ENCODE assay signal across 15 mouse cellular contexts in genomic region chr11:54844959-54845358, GRCm38 (mm10). TPM values are rescaled to one million over a fixed set of nuclear protein-coding genes. Genes with fewer than 3 reads are reported as not detected.
DNase-seq lines count a peak whose midpoint lies in the region; ATAC-seq and TF ChIP-seq lines count a peak whose summit lies in the region.
"Had no signal": no experiment of that assay in that cellular context is flagged by ENCODE, and none has a peak within 500 bp of the region (broad histone marks: within the 10 kb centered on the region; RNA-seq: fewer than 3 reads in every experiment).

No protein-coding gene starts in this region.

- H3K4me2 ChIP-seq in hindbrain, embryonic 11.5 days (replicated peaks; ENCODE audit: low read depth, low read length) = no peak overlapping the region
- H3K4me2 ChIP-seq in hindbrain, embryonic 14.5 days (replicated peaks) = no peak overlapping the region
- no peak overlapping the region for H3K4me2 ChIP-seq in liver, postnatal 0 days (ENCODE audit: low read depth, low read length)

- no peaks in the 10 kb centered on the region for H3K27me3 ChIP-seq in hindbrain, embryonic 11.5 days (ENCODE audit: control insufficient read depth, insufficient read depth, low read length)
- no peaks in the 10 kb centered on the region for H3K27me3 ChIP-seq in hindbrain, embryonic 14.5 days (ENCODE audit: control insufficient read depth, insufficient read depth, low read length)
- H3K27me3 ChIP-seq in spleen, adult 2 months (ENCODE audit: control insufficient read depth, insufficient read depth, low read length) = no peaks in the 10 kb centered on the region
- no peaks in the 10 kb centered on the region for H3K27me3 ChIP-seq in liver, postnatal 0 days (ENCODE audit: insufficient read depth, low read length)
- H3K27me3 ChIP-seq: CH12.LX; neural tube, embryonic 12.5 days; Patski had no signal

- no peak for TF ChIP-seq EP300 in liver, postnatal 0 days (IDR thresholded peaks at IDR 0.05; ENCODE audit: low read depth)

- no peak for TF ChIP-seq POLR2A in spleen, adult 2 months (IDR thresholded peaks at IDR 0.05; ENCODE audit: low read depth, low read length)

- DNase-seq in hindbrain, embryonic 11.5 days (ENCODE audit: low spot score) = no peak
- no peak for DNase-seq in hindbrain, embryonic 14.5 days (ENCODE audit: low spot score)
- DNase-seq in spleen, adult 2 months (ENCODE audit: low read depth in 1 of 2, low spot score in 2 of 2) = no peak
- no peak for DNase-seq in spleen, postnatal 10 days (ENCODE audit: low spot score in 2 of 2)
- DNase-seq in liver, postnatal 0 days = no peak
- peak; percentile 38 to 41 for DNase-seq in thymus, postnatal 36 days
- DNase-seq in cerebellum, postnatal 10 days = no peak
- no peak for DNase-seq in adrenal gland, adult 18-20 months (ENCODE audit: low spot score in 2 of 2)
- DNase-seq: gastrocnemius, postnatal 36 days; kidney, adult 8-10 months; right cerebral cortex, adult 18-20 months had no signal

- H3K9me3 ChIP-seq in hindbrain, embryonic 11.5 days (ENCODE audit: control insufficient read depth, low read length) = no peaks in the 10 kb centered on the region
- no peaks in the 10 kb centered on the region for H3K9me3 ChIP-seq in hindbrain, embryonic 14.5 days (ENCODE audit: control insufficient read depth, low read length)
- no peaks in the 10 kb centered on the region for H3K9me3 ChIP-seq in liver, postnatal 0 days (ENCODE audit: low read length)
- H3K9me3 ChIP-seq: neural tube, embryonic 12.5 days had no signal

- TF ChIP-seq CTCF in spleen, adult 2 months (IDR thresholded peaks at IDR 0.05; ENCODE audit: extremely low read depth, insufficient read depth, insufficient read length, insufficient replicate concordance) = no peak
- TF ChIP-seq CTCF in liver, postnatal 0 days (IDR thresholded peaks at IDR 0.05; ENCODE audit: low read depth) = no peak

- H3K27ac ChIP-seq in hindbrain, embryonic 11.5 days (ENCODE audit: low read depth, low read length) = peak overlapping the region; percentile 77
- no peak overlapping the region for H3K27ac ChIP-seq in hindbrain, embryonic 14.5 days
- peak overlapping the region; percentile 70 for H3K27ac ChIP-seq in spleen, adult 2 months (ENCODE audit: insufficient read depth, low read length)
- peak overlapping the region; percentile 31; the same call in 1 of the 2 replicates for H3K27ac ChIP-seq in liver, postnatal 0 days (ENCODE audit: low read depth)
- H3K27ac ChIP-seq: liver, embryonic 14.5 days; neural tube, embryonic 12.5 days had no signal

- WGBS in hindbrain, embryonic 11.5 days = 78% methylated on average over 5 of the region's 5 CpGs
- WGBS in hindbrain, embryonic 14.5 days = 83% methylated on average over 5 of the region's 5 CpGs
- WGBS in spleen, adult 2 months = 48% methylated on average over 5 of the region's 5 CpGs
- 44% methylated on average over 5 of the region's 5 CpGs for WGBS in liver, postnatal 0 days (ENCODE audit: insufficient replicate concordance)

- no peak for ATAC-seq in hindbrain, embryonic 11.5 days (ENCODE audit: low FRiP score)
- ATAC-seq in hindbrain, embryonic 14.5 days (ENCODE audit: low FRiP score) = no peak
- ATAC-seq in liver, postnatal 0 days = no peak
- ATAC-seq: Patski had no signal

- H3K4me3 ChIP-seq in hindbrain, embryonic 11.5 days (ENCODE audit: low read depth, low read length) = no peak overlapping the region
- no peak overlapping the region for H3K4me3 ChIP-seq in hindbrain, embryonic 14.5 days (replicated peaks; ENCODE audit: low read length)
- no peak overlapping the region for H3K4me3 ChIP-seq in spleen, adult 2 months (ENCODE audit: extremely low read depth, insufficient read depth, insufficient read length)
- H3K4me3 ChIP-seq in liver, postnatal 0 days (ENCODE audit: low read depth, low read length) = no peak overlapping the region
- H3K4me3 ChIP-seq: neural tube, embryonic 12.5 days had no signal

- no peaks in the 10 kb centered on the region for H3K36me3 ChIP-seq in hindbrain, embryonic 11.5 days (ENCODE audit: control insufficient read depth, insufficient read depth, low read length)
- no peaks in the 10 kb centered on the region for H3K36me3 ChIP-seq in hindbrain, embryonic 14.5 days (replicated peaks; ENCODE audit: control insufficient read depth, insufficient read depth)
- H3K36me3 ChIP-seq in spleen, adult 2 months (ENCODE audit: control insufficient read depth, insufficient read depth, low read length) = no peaks in the 10 kb centered on the region
- H3K36me3 ChIP-seq in liver, postnatal 0 days (replicated peaks; ENCODE audit: insufficient read depth, low read length) = no peaks in the 10 kb centered on the region
- H3K36me3 ChIP-seq: neural tube, embryonic 12.5 days had no signal

- H3K4me1 ChIP-seq in hindbrain, embryonic 11.5 days (replicated peaks; ENCODE audit: control insufficient read depth, insufficient read depth, low read length) = no peaks in the 10 kb centered on the region
- H3K4me1 ChIP-seq in hindbrain, embryonic 14.5 days (replicated peaks; ENCODE audit: control insufficient read depth, insufficient read depth, low read length) = peaks cover 5% of the 10 kb centered on the region; the same call in 1 of the 2 replicates
- peaks cover 9% of the 10 kb centered on the region; the same call in 1 of the 2 replicates for H3K4me1 ChIP-seq in spleen, adult 2 months (ENCODE audit: control insufficient read depth, insufficient read depth, insufficient read length)
- H3K4me1 ChIP-seq in liver, postnatal 0 days (ENCODE audit: insufficient read depth) = peaks cover 6% of the 10 kb centered on the region; the same call in 1 of the 2 replicates

- H3K9ac ChIP-seq in hindbrain, embryonic 11.5 days (ENCODE audit: low read depth, low read length) = no peak overlapping the region
- H3K9ac ChIP-seq in hindbrain, embryonic 14.5 days = no peak overlapping the region
- H3K9ac ChIP-seq in liver, postnatal 0 days (replicated peaks) = no peak overlapping the region
- H3K9ac ChIP-seq: liver, embryonic 14.5 days; neural tube, embryonic 12.5 days had no signal

RNA-seq across cellular contexts. Expression of gene Lyrm7, which starts 15.8 kb away (rescaled TPM):
- polyA plus RNA-seq in hindbrain, embryonic 11.5 days (2014; fragmentation: Nextera tagmentation; extraction: Ambion mirVana) = 9.7 and 11.2 TPM in 2 replicates
- 11.8 and 12.6 TPM in 2 replicates for polyA plus RNA-seq in hindbrain, embryonic 14.5 days (2014; fragmentation: Nextera tagmentation; extraction: Ambion mirVana)
- polyA plus RNA-seq in spleen, adult 2 months (2012; rRNA removed) = 0.42 and 0.48 TPM in 2 replicates
- polyA plus RNA-seq in liver, postnatal 0 days (2015; fragmentation: Nextera tagmentation; extraction: Ambion mirVana) = 2.9 and 5.0 TPM in 2 replicates
- total RNA-seq in adrenal gland, adult 18-20 months (2021) = 10 to 100 TPM in 1 of 2 experiments, 1 to 10 TPM in 1; 8.4 to 22.2 TPM

RNA-seq across cellular contexts. Expression of gene Hint1, which starts 21.2 kb away (rescaled TPM):
- polyA plus RNA-seq in hindbrain, embryonic 11.5 days (2014; fragmentation: Nextera tagmentation; extraction: Ambion mirVana) = 654 and 669 TPM in 2 replicates
- polyA plus RNA-seq in hindbrain, embryonic 14.5 days (2014; fragmentation: Nextera tagmentation; extraction: Ambion mirVana) = 791 and 878 TPM in 2 replicates
- polyA plus RNA-seq in spleen, adult 2 months (2012; rRNA removed) = 164 and 168 TPM in 2 replicates
- 791 and 898 TPM in 2 replicates for polyA plus RNA-seq in liver, postnatal 0 days (2015; fragmentation: Nextera tagmentation; extraction: Ambion mirVana)
- 100 to 1,000 TPM; 347 to 382 TPM for total RNA-seq in adrenal gland, adult 18-20 months (2021)

RNA-seq across cellular contexts. Expression of gene Gpx3, which starts 57.3 kb away (rescaled TPM):
- 91.4 and 114 TPM in 2 replicates for polyA plus RNA-seq in hindbrain, embryonic 11.5 days (2014; fragmentation: Nextera tagmentation; extraction: Ambion mirVana)
- 67.6 and 73.6 TPM in 2 replicates for polyA plus RNA-seq in hindbrain, embryonic 14.5 days (2014; fragmentation: Nextera tagmentation; extraction: Ambion mirVana)
- polyA plus RNA-seq in spleen, adult 2 months (2012; rRNA removed) = 62.8 and 70.0 TPM in 2 replicates
- 29.7 and 30.4 TPM in 2 replicates for polyA plus RNA-seq in liver, postnatal 0 days (2015; fragmentation: Nextera tagmentation; extraction: Ambion mirVana)
- 100 to 1,000 TPM; 218 to 375 TPM for total RNA-seq in adrenal gland, adult 18-20 months (2021)
- total RNA-seq: CH12.LX had no signal

RNA-seq across cellular contexts. Expression of gene Cdc42se2, which starts 57.5 kb away (rescaled TPM):
- 245 and 257 TPM in 2 replicates for polyA plus RNA-seq in hindbrain, embryonic 11.5 days (2014; fragmentation: Nextera tagmentation; extraction: Ambion mirVana)
- polyA plus RNA-seq in hindbrain, embryonic 14.5 days (2014; fragmentation: Nextera tagmentation; extraction: Ambion mirVana) = 147 and 171 TPM in 2 replicates
- 55.8 and 58.5 TPM in 2 replicates for polyA plus RNA-seq in spleen, adult 2 months (2012; rRNA removed)
- 13.7 and 15.4 TPM in 2 replicates for polyA plus RNA-seq in liver, postnatal 0 days (2015; fragmentation: Nextera tagmentation; extraction: Ambion mirVana)
- total RNA-seq in adrenal gland, adult 18-20 months (2021) = 10 to 100 TPM; 18.5 to 21.1 TPM

Comparison
In these comparisons a context has a peak if more than half of its experiments do, and no peak if none do; other contexts are left out.
1. DNase-seq: peak in thymus, postnatal 36 days (2 of 2); none in hindbrain, embryonic 11.5 days (single experiment), hindbrain, embryonic 14.5 days (single experiment), spleen, adult 2 months (0 of 2), spleen, postnatal 10 days (0 of 2), liver, postnatal 0 days (single experiment), cerebellum, postnatal 10 days (0 of 2) and adrenal gland, adult 18-20 months (0 of 2).